Mouse (Mus musculus): ENCODE measurements around the gene Prmt8. TPM values are rescaled to one million over a fixed set of nuclear protein-coding genes. Genes with fewer than 3 reads are reported as not detected.

Prmt8 gene
- total and polyA plus RNA-seq, 3 experiments = not detected

GRCm38 (mm10) chr6:127741162-127741561 is 28.1 kb downstream of the Prmt8 start:
- H3K27ac ChIP-seq (ENCODE audit: control insufficient read depth, low read depth, low read length) = no peak overlapping the region
- H3K9me3 ChIP-seq (replicated peaks; ENCODE audit: insufficient read depth, low read length) = no peaks in the 10 kb centered on the region
- TF ChIP-seq TCF12 (IDR thresholded peaks at IDR 0.05; ENCODE audit: low read depth, low read length) (no peak), ZMIZ1 (IDR thresholded peaks at IDR 0.05; ENCODE audit: low read depth, low read length) (no peak), SMC3 (IDR thresholded peaks at IDR 0.05; ENCODE audit: low read depth, low read length) (no peak), E2F4 (IDR thresholded peaks at IDR 0.05; ENCODE audit: borderline replicate concordance, low read depth, low read length) (no peak), TAL1 (IDR thresholded peaks at IDR 0.05; ENCODE audit: low read length) (no peak)
- no peak overlapping the region for H3K4me3 ChIP-seq (ENCODE audit: control insufficient read depth in 1 of 2, insufficient read depth in 1 of 2, low read depth in 2 of 2, low read length in 2 of 2)
- no peaks in the 10 kb centered on the region for H3K27me3 ChIP-seq (ENCODE audit: control insufficient read depth in 1 of 2, insufficient read depth in 2 of 2, low read length in 2 of 2)
- H3K79me2 ChIP-seq (ENCODE audit: control insufficient read depth, insufficient read depth, low read length, poor library complexity) = no peaks in the 10 kb centered on the region
- H3K4me1 ChIP-seq (ENCODE audit: control insufficient read depth in 1 of 2, insufficient read depth in 2 of 2, low read length in 2 of 2) = no peaks in the 10 kb centered on the region
- no peak for DNase-seq (ENCODE audit: low read depth, low spot score)
- H3K36me3 ChIP-seq (ENCODE audit: control insufficient read depth in 1 of 2, insufficient read depth in 2 of 2, low read length in 2 of 2) = no peaks in the 10 kb centered on the region
- H3K9ac ChIP-seq (ENCODE audit: control insufficient read depth, low read depth, low read length, poor library complexity, severe bottlenecking) = no peak overlapping the region

GRCm38 (mm10) chr6:127740711-127741110 is 28.6 kb downstream of the Prmt8 start:
- TF ChIP-seq RAD21 (IDR thresholded peaks at IDR 0.05; ENCODE audit: low read depth, low read length) (no peak), ETS1 (IDR thresholded peaks at IDR 0.05; ENCODE audit: low read depth, low read length) (no peak), USF2 (IDR thresholded peaks at IDR 0.05; ENCODE audit: borderline replicate concordance in 1 of 2, insufficient read depth in 1 of 2, low read depth in 1 of 2, low read length in 2 of 2) (no peak), MAX (IDR thresholded peaks at IDR 0.05; ENCODE audit: low read length) (no peak), RCOR1 (IDR thresholded peaks at IDR 0.05; ENCODE audit: low read depth, low read length) (no peak), ZNF384 (IDR thresholded peaks at IDR 0.05; ENCODE audit: low read depth, low read length) (no peak), TBP (IDR thresholded peaks at IDR 0.05; ENCODE audit: low read depth, low read length) (no peak), ZKSCAN1 (IDR thresholded peaks at IDR 0.05; ENCODE audit: low read depth, low read length) (no peak), MAZ (IDR thresholded peaks at IDR 0.05; ENCODE audit: low read depth, low read length) (no peak), CHD2 (IDR thresholded peaks at IDR 0.05; ENCODE audit: low read length) (no peak), MXI1 (IDR thresholded peaks at IDR 0.05; ENCODE audit: low read depth, low read length) (no peak), BHLHE40 (IDR thresholded peaks at IDR 0.05; ENCODE audit: borderline replicate concordance, low read depth, low read length) (no peak), POLR2AphosphoS5 (IDR thresholded peaks at IDR 0.05; ENCODE audit: borderline replicate concordance, low read depth, low read length) (no peak), UBTF (IDR thresholded peaks at IDR 0.05; ENCODE audit: borderline replicate concordance, insufficient read depth, low read depth, low read length) (no peak), SIN3A (IDR thresholded peaks at IDR 0.05; ENCODE audit: low read length) (no peak), KAT2A (conservative IDR thresholded peaks at IDR 0.05; ENCODE audit: low read depth, low read length) (no peak), GABPA (IDR thresholded peaks at IDR 0.05; ENCODE audit: low read depth, low read length) (no peak), MYB (IDR thresholded peaks at IDR 0.05; ENCODE audit: low read depth, low read length) (no peak), NELFE (IDR thresholded peaks at IDR 0.05; ENCODE audit: low read depth, low read length) (no peak), CTCF (IDR thresholded peaks at IDR 0.05 in 2 of 3, conservative IDR thresholded peaks at IDR 0.05 in 1 of 3; ENCODE audit: control insufficient read depth in 1 of 3, insufficient read depth in 1 of 3, low read depth in 2 of 3, low read length in 3 of 3, poor library complexity in 1 of 3, severe bottlenecking in 1 of 3) (no peak)
- no peaks in the 10 kb centered on the region for H3K27me3 ChIP-seq (ENCODE audit: control insufficient read depth in 1 of 2, insufficient read depth in 2 of 2, low read length in 2 of 2)
- no peak overlapping the region for H3K27ac ChIP-seq (ENCODE audit: control insufficient read depth, low read depth, low read length)
- no peaks in the 10 kb centered on the region for H3K36me3 ChIP-seq (ENCODE audit: control insufficient read depth in 1 of 2, insufficient read depth in 2 of 2, low read length in 2 of 2)
- DNase-seq (ENCODE audit: low read depth, low spot score) = no peak
- H3K9me3 ChIP-seq (replicated peaks; ENCODE audit: insufficient read depth, low read length) = no peaks in the 10 kb centered on the region
- H3K4me3 ChIP-seq (ENCODE audit: control insufficient read depth in 1 of 2, insufficient read depth in 1 of 2, low read depth in 2 of 2, low read length in 2 of 2) = no peak overlapping the region
- H3K9ac ChIP-seq (ENCODE audit: control insufficient read depth, low read depth, low read length, poor library complexity, severe bottlenecking) = no peak overlapping the region
- H3K79me2 ChIP-seq (ENCODE audit: control insufficient read depth, insufficient read depth, low read length, poor library complexity) = no peaks in the 10 kb centered on the region
- H3K4me1 ChIP-seq (ENCODE audit: control insufficient read depth in 1 of 2, insufficient read depth in 2 of 2, low read length in 2 of 2) = no peaks in the 10 kb centered on the region
